Mouse (Mus musculus) olfactory bulb, adult 2 months (tissue): ENCODE measurements around the gene Olfr544.

Experiments
- CTCF ChIP-seq: fragments of 200-500 bp; IDR thresholded peaks from 2 replicates; pipeline ENCODE4 v1.5.1; 2012; ENCODE audit warnings: low read depth, mild to moderate bottlenecking, low read length, moderate library complexity; ENCODE audit not compliant: insufficient read depth
- POLR2A ChIP-seq: fragments of 200-500 bp; IDR thresholded peaks from 2 replicates; pipeline ENCODE4 v1.6.1; 2012; ENCODE audit warnings: mild to moderate bottlenecking, low read depth, low read length, moderate library complexity; ENCODE audit not compliant: insufficient read depth

DNA sequence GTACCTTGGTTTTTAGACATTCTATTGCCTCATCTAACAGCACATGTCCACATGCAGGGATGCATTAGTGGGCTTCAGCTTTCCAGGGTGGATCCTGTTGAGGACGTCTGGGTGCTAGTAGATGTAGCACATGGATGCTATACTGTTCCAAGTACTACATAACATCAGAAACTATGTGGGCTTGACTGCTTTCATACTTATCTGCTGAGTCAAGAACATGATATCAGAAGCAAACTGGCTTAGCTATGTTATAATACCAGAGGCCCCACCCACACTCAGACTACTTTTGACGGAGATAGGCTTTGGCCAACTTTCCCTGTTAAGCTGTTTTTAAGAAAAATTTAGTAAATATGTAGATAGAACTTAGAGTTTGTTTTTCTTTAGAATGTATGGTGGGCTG, 43.8 kb downstream of the Olfr544 start:
- TF ChIP-seq CTCF = no peak
- no peak for TF ChIP-seq POLR2A
